Mouse (Mus musculus) cerebellum, adult 2 months (tissue): ENCODE results near the gene Ttyh1. TPM values are rescaled to one million over a fixed set of nuclear protein-coding genes. Genes with fewer than 3 reads are reported as not detected.

Source experiments
- DNase-seq, 2 experiments: peaks; one replicate each; pipeline ENCODE4 v3.0.0; 2021
- H3K27ac ChIP-seq: fragments of 200-500 bp; 2 replicates; pipeline ENCODE4 v1.5.1; 2012; ENCODE audit warnings: low read length, control low read depth, inconsistent platforms; ENCODE audit not compliant: insufficient read depth
- H3K27me3 ChIP-seq: fragments of 200-500 bp; 2 replicates; pipeline ENCODE4 v1.6.1; 2012; ENCODE audit warnings: inconsistent platforms, mild to moderate bottlenecking, low read length, moderate library complexity; ENCODE audit not compliant: control insufficient read depth, insufficient read depth
- H3K4me1 ChIP-seq: fragments of 200-500 bp; 2 replicates; pipeline ENCODE4 v1.6.1; 2011; ENCODE audit warnings: low read length; ENCODE audit not compliant: control insufficient read depth, insufficient read depth
- H3K4me3 ChIP-seq: fragments of 200-500 bp; replicated peaks from 2 replicates; pipeline ENCODE3; 2011; ENCODE audit warnings: mild to moderate bottlenecking, low read depth, low read length, control low read depth; ENCODE audit not compliant: insufficient read depth
- CTCF ChIP-seq: fragments of 200-500 bp; IDR thresholded peaks from 2 replicates; pipeline ENCODE4 v1.5.1; 2011; ENCODE audit warnings: low read depth, mild to moderate bottlenecking, control low read depth, low read length, moderate library complexity, borderline replicate concordance; ENCODE audit not compliant: insufficient read depth
- POLR2A ChIP-seq: fragments of 200-500 bp; IDR thresholded peaks from 2 replicates; pipeline ENCODE4 v1.6.1; 2011; ENCODE audit warnings: low read length, control low read depth, borderline replicate concordance; ENCODE audit not compliant: insufficient read depth
- WGBS: fragments of 180-500 bp; shearing (Covaris S2); methylation state at CpG from one replicate; pipeline ENCODE4 v1.1.7; 2018; 5-methylcytosine and 5-hydroxymethylcytosine counted together
- polyA plus RNA-seq: library from polyadenylated mRNA; depleted of rRNA; stranded (reverse); fragments of >200 nt; gene quantifications from 2 replicates; pipeline ENCODE4 v1.2.3, GENCODE M21; 2012

Gene Ttyh1
- polyA plus RNA-seq, 1 experiment: 638 TPM

- TF ChIP-seq POLR2A (no peak), CTCF (no peak)
- no peaks in the 10 kb centered on the region for H3K27me3 ChIP-seq
- peak overlapping the region; percentile 53 for H3K27ac ChIP-seq
- no peak for DNase-seq
- WGBS: 9% methylated on average over 5 of the region's 5 CpGs
- H3K4me3 ChIP-seq: no peak overlapping the region
- peaks cover 33% of the 10 kb centered on the region for H3K4me1 ChIP-seq
Observed at GRCm38 (mm10) chr7:4124856-4125255, 5.6 kb downstream of the Ttyh1 start.

DNA sequence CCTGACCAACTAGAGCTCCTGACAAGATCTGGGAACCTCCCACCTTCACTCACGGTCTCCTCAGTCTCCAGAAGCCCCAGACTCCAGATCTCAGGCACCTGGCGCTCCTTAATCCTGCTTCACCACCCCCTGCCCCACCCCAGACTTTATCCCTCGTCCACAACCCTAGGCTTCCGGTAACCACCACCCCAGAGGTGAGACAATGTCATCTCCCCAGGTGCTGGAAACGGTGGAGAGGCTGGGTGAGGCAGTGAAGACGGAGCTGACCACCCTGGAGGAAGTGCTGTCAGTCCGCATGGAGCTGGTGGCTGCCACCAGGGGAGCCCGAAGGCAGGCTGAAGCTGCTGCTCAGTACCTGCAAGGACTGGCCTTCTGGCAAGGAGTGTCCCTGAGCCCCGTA lies 6.1 kb downstream of the Ttyh1 start:
- WGBS: 34% methylated on average over 9 of the region's 9 CpGs

GRCm38 (mm10) chr7:4126992-4127785 lies 8.0 kb downstream of the Ttyh1 start:
- 67% methylated on average over 11 of the region's 11 CpGs for WGBS
- no peak for TF ChIP-seq POLR2A
- TF ChIP-seq CTCF: no peak
- peaks cover 31% of the 10 kb centered on the region for H3K4me1 ChIP-seq
- no peak overlapping the region for H3K4me3 ChIP-seq
- no peak overlapping the region for H3K27ac ChIP-seq
- H3K27me3 ChIP-seq: no peaks in the 10 kb centered on the region
- peak in 1 of 2 experiments; percentile 12 for DNase-seq

More for the DNA sequence above, 6.1 kb downstream of the Ttyh1 start:
- Histone ChIP-seq H3K4me3 (no peak overlapping the region), H3K27ac (peak overlapping the region; percentile 53), H3K4me1 (peaks cover 33% of the 10 kb centered on the region), H3K27me3 (no peaks in the 10 kb centered on the region)
- no peak for TF ChIP-seq CTCF
- peak in 1 of 2 experiments; percentile 24 for DNase-seq

GRCm38 (mm10) chr7:4127894-4128293 lies 8.7 kb downstream of the Ttyh1 start:
- WGBS: 90% methylated on average over 4 of the region's 4 CpGs
- H3K27me3 ChIP-seq: no peaks in the 10 kb centered on the region
- H3K27ac ChIP-seq: no peak overlapping the region
- no peak overlapping the region for H3K4me3 ChIP-seq
- H3K4me1 ChIP-seq: peaks cover 26% of the 10 kb centered on the region
- DNase-seq: peak in 1 of 2 experiments; percentile 10
- no peak for TF ChIP-seq POLR2A
- no peak for TF ChIP-seq CTCF

- peaks cover 17% of the 10 kb centered on the region for H3K4me1 ChIP-seq
- 36% methylated on average over 6 of the region's 6 CpGs for WGBS
Observed at GRCm38 (mm10) chr7:4128860-4129259, 9.7 kb downstream of the Ttyh1 start.

GRCm38 (mm10) chr7:4130686-4131452 lies 11.7 kb downstream of the Ttyh1 start:
- peak; percentile 82 to 85 for DNase-seq
- no peak overlapping the region for H3K4me3 ChIP-seq
- H3K27me3 ChIP-seq: no peaks in the 10 kb centered on the region
- H3K4me1 ChIP-seq: peaks cover 4% of the 10 kb centered on the region
- 21% methylated on average over 13 of the region's 13 CpGs for WGBS
- no peak overlapping the region for H3K27ac ChIP-seq
- TF ChIP-seq POLR2A (no peak), CTCF (peak; percentile 93)

More at GRCm38 (mm10) chr7:4128860-4129259, 9.7 kb downstream of the Ttyh1 start:
- H3K4me3 ChIP-seq: no peak overlapping the region
- H3K27me3 ChIP-seq: no peaks in the 10 kb centered on the region
- DNase-seq: peak in 1 of 2 experiments; percentile 20
- TF ChIP-seq POLR2A: no peak
- no peak for TF ChIP-seq CTCF
- no peak overlapping the region for H3K27ac ChIP-seq

- Histone ChIP-seq H3K27ac (no peak overlapping the region), H3K27me3 (no peaks in the 10 kb centered on the region), H3K4me3 (no peak overlapping the region), H3K4me1 (peaks cover 4% of the 10 kb centered on the region)
- TF ChIP-seq CTCF (no peak), POLR2A (no peak)
- DNase-seq: peak in 1 of 2 experiments; percentile 15
- WGBS: 38% methylated on average over 8 of the region's 8 CpGs
Observed at GRCm38 (mm10) chr7:4131964-4132363, 12.8 kb downstream of the Ttyh1 start.
